In genomic region chr4:137855741-137856341, GRCm38 (mm10) we compare ENCODE assay signal across 12 mouse cellular contexts. TPM values are rescaled to one million over a fixed set of nuclear protein-coding genes. Genes with fewer than 3 reads are reported as not detected.
DNase-seq lines count a peak whose midpoint lies in the region; ATAC-seq and TF ChIP-seq lines count a peak whose summit lies in the region.
"Had no signal": no experiment of that assay in that cellular context is flagged by ENCODE, and none has a peak within 500 bp of the region (broad histone marks: within the 10 kb centered on the region; RNA-seq: fewer than 3 reads in every experiment).

No protein-coding gene starts in this region.

- 0 out of 2 replicates have a peak, but pooled peaks cover 8% of the 10 kb centered on the region for H3K4me1 ChIP-seq in intestine, embryonic 15.5 days (replicated peaks)
- 0 out of 2 replicates have a peak, but pooled peaks cover 9% of the 10 kb centered on the region for H3K4me1 ChIP-seq in intestine, postnatal 0 days (replicated peaks; ENCODE audit: control insufficient read depth, insufficient read depth, low read length)
- H3K4me1 ChIP-seq in intestine, embryonic 16.5 days (ENCODE audit: control insufficient read depth, insufficient read depth, low read length): peaks cover 27% of the 10 kb centered on the region
- H3K4me1 ChIP-seq in testis, adult 2 months (ENCODE audit: control insufficient read depth, insufficient read depth, low read length): no peaks in the 10 kb centered on the region
- H3K4me1 ChIP-seq in forebrain, embryonic 16.5 days (replicated peaks; ENCODE audit: control insufficient read depth, insufficient read depth, low read length): no peaks in the 10 kb centered on the region
- H3K4me1 ChIP-seq: hindbrain, embryonic 15.5 days had no signal

- no peak overlapping the region for H3K27ac ChIP-seq in intestine, embryonic 15.5 days
- H3K27ac ChIP-seq in intestine, postnatal 0 days (ENCODE audit: low read depth, low read length): no peak overlapping the region
- H3K27ac ChIP-seq in intestine, embryonic 16.5 days (ENCODE audit: low read length): peak overlapping the region; percentile 67
- H3K27ac ChIP-seq in testis, adult 2 months (ENCODE audit: control insufficient read depth, insufficient read depth, low read depth, low read length): peak overlapping the region; percentile 60
- no peak overlapping the region for H3K27ac ChIP-seq in forebrain, embryonic 16.5 days (ENCODE audit: low read length)
- H3K27ac ChIP-seq: hindbrain, embryonic 15.5 days had no signal

- no peak overlapping the region; the same call in 1 of the 2 replicates for H3K9ac ChIP-seq in intestine, embryonic 15.5 days
- H3K9ac ChIP-seq in intestine, postnatal 0 days (ENCODE audit: low read depth, low read length): no peak overlapping the region
- 0 out of 2 replicates have a peak overlapping the region, but pooled peaks have one; percentile 39 for H3K9ac ChIP-seq in intestine, embryonic 16.5 days (ENCODE audit: low read depth, low read length)
- no peak overlapping the region for H3K9ac ChIP-seq in forebrain, embryonic 16.5 days (replicated peaks; ENCODE audit: low read depth, low read length)
- H3K9ac ChIP-seq: forebrain, postnatal 0 days; hindbrain, embryonic 15.5 days had no signal

- TF ChIP-seq POLR2A in testis, adult 2 months (IDR thresholded peaks at IDR 0.05; ENCODE audit: control insufficient read depth, low read depth, low read length): 0 out of 2 replicates have a peak, but pooled peaks have one; percentile 17

- no peak for TF ChIP-seq CTCF in intestine, postnatal 0 days (IDR thresholded peaks at IDR 0.05; ENCODE audit: low read depth)
- TF ChIP-seq CTCF in testis, adult 2 months (IDR thresholded peaks at IDR 0.05; ENCODE audit: control insufficient read depth, insufficient read depth, insufficient replicate concordance, low read depth, low read length): no peak

- ATAC-seq in intestine, embryonic 15.5 days: peak; percentile 42; the same call in 1 of the 2 replicates
- ATAC-seq in intestine, postnatal 0 days: no peak
- peak; percentile 47 for ATAC-seq in intestine, embryonic 16.5 days
- no peak for ATAC-seq in forebrain, embryonic 16.5 days
- ATAC-seq: forebrain, postnatal 0 days had no signal

- no peak overlapping the region; the same call in 1 of the 2 replicates for H3K4me2 ChIP-seq in intestine, embryonic 15.5 days (replicated peaks)
- H3K4me2 ChIP-seq in intestine, postnatal 0 days (replicated peaks; ENCODE audit: low read depth): no peak overlapping the region
- no peak overlapping the region for H3K4me2 ChIP-seq in intestine, embryonic 16.5 days (ENCODE audit: low read depth, low read length)
- no peak overlapping the region for H3K4me2 ChIP-seq in forebrain, embryonic 16.5 days (ENCODE audit: low read length)
- H3K4me2 ChIP-seq: hindbrain, embryonic 15.5 days had no signal

- H3K9me3 ChIP-seq in intestine, embryonic 15.5 days: no peaks in the 10 kb centered on the region
- no peaks in the 10 kb centered on the region for H3K9me3 ChIP-seq in intestine, postnatal 0 days (ENCODE audit: control insufficient read depth)
- no peaks in the 10 kb centered on the region for H3K9me3 ChIP-seq in intestine, embryonic 16.5 days (ENCODE audit: control insufficient read depth, low read length)
- H3K9me3 ChIP-seq in forebrain, embryonic 16.5 days (ENCODE audit: control insufficient read depth, low read length): no peaks in the 10 kb centered on the region
- H3K9me3 ChIP-seq: hindbrain, embryonic 15.5 days had no signal

- H3K36me3 ChIP-seq in intestine, embryonic 15.5 days: no peaks in the 10 kb centered on the region
- no peaks in the 10 kb centered on the region; the same call in 1 of the 2 replicates for H3K36me3 ChIP-seq in intestine, postnatal 0 days (ENCODE audit: control insufficient read depth, insufficient read depth)
- H3K36me3 ChIP-seq in intestine, embryonic 16.5 days (ENCODE audit: control insufficient read depth, insufficient read depth, low read length): no peaks in the 10 kb centered on the region
- H3K36me3 ChIP-seq in testis, adult 2 months (ENCODE audit: control insufficient read depth, insufficient read depth, low read length): no peaks in the 10 kb centered on the region
- no peaks in the 10 kb centered on the region for H3K36me3 ChIP-seq in forebrain, embryonic 16.5 days (ENCODE audit: control insufficient read depth, insufficient read depth)
- H3K36me3 ChIP-seq: hindbrain, embryonic 15.5 days had no signal

- no peaks in the 10 kb centered on the region for H3K27me3 ChIP-seq in intestine, embryonic 15.5 days (replicated peaks)
- H3K27me3 ChIP-seq in intestine, postnatal 0 days (replicated peaks; ENCODE audit: control insufficient read depth, insufficient read depth, low read length): no peaks in the 10 kb centered on the region
- no peaks in the 10 kb centered on the region for H3K27me3 ChIP-seq in intestine, embryonic 16.5 days (replicated peaks; ENCODE audit: control insufficient read depth, insufficient read depth, low read length)
- no peaks in the 10 kb centered on the region for H3K27me3 ChIP-seq in testis, adult 2 months (ENCODE audit: control insufficient read depth, insufficient read depth, low read length)
- H3K27me3 ChIP-seq in forebrain, embryonic 16.5 days (replicated peaks; ENCODE audit: control insufficient read depth, insufficient read depth, low read length): no peaks in the 10 kb centered on the region
- H3K27me3 ChIP-seq: hindbrain, embryonic 15.5 days had no signal

- peak; percentile 52 to 70 for DNase-seq in adrenal gland, adult 18-20 months (ENCODE audit: low spot score in 2 of 2)
- DNase-seq in MN1 (ENCODE audit: low spot score): no peak
- no peak for DNase-seq in embryo, embryonic 10 days (ENCODE audit: low spot score)
- DNase-seq: forebrain, postnatal 0 days; left cerebral cortex, postnatal 4 days had no signal

- 57% methylated on average over 9 of the region's 9 CpGs for WGBS in intestine, embryonic 15.5 days
- 47% methylated on average over 9 of the region's 9 CpGs for WGBS in intestine, postnatal 0 days
- 57% methylated on average over 9 of the region's 9 CpGs for WGBS in intestine, embryonic 16.5 days
- 58% methylated on average over 9 of the region's 9 CpGs for WGBS in forebrain, embryonic 16.5 days

- no peak overlapping the region for H3K4me3 ChIP-seq in intestine, embryonic 15.5 days (replicated peaks)
- H3K4me3 ChIP-seq in intestine, postnatal 0 days (ENCODE audit: low read depth, low read length): no peak overlapping the region
- no peak overlapping the region for H3K4me3 ChIP-seq in intestine, embryonic 16.5 days (ENCODE audit: low read length)
- no peak overlapping the region for H3K4me3 ChIP-seq in testis, adult 2 months (ENCODE audit: control insufficient read depth, low read depth, low read length)
- no peak overlapping the region for H3K4me3 ChIP-seq in forebrain, embryonic 16.5 days (replicated peaks; ENCODE audit: low read length)
- H3K4me3 ChIP-seq: hindbrain, embryonic 15.5 days; megakaryocyte, embryonic 14.5 days had no signal

RNA-seq across cellular contexts. Expression of gene Ece1, which starts 6.2 kb away (rescaled TPM):
- 56.0 and 60.1 TPM in 2 replicates for polyA plus RNA-seq in intestine, embryonic 15.5 days (2015; fragmentation: Nextera tagmentation; extraction: Ambion mirVana)
- polyA plus RNA-seq in intestine, postnatal 0 days (2015; fragmentation: Nextera tagmentation; extraction: Ambion mirVana): 44.9 and 49.1 TPM in 2 replicates
- total RNA-seq in adrenal gland, adult 18-20 months (2021): 100 to 1,000 TPM; 210 to 273 TPM
- polyA plus RNA-seq in intestine, embryonic 16.5 days (2015; fragmentation: Nextera tagmentation; extraction: Ambion mirVana): 56.0 and 63.0 TPM in 2 replicates
- polyA plus RNA-seq in testis, adult 2 months (2012; rRNA removed): 4.7 and 6.0 TPM in 2 replicates
- polyA plus RNA-seq in forebrain, embryonic 16.5 days (2015; fragmentation: Nextera tagmentation; extraction: Ambion mirVana): 12.4 and 16.3 TPM in 2 replicates

RNA-seq across cellular contexts. Expression of gene Alpl, which starts 59.7 kb away (rescaled TPM):
- 3.8 and 4.6 TPM in 2 replicates for polyA plus RNA-seq in intestine, embryonic 15.5 days (2015; fragmentation: Nextera tagmentation; extraction: Ambion mirVana)
- polyA plus RNA-seq in intestine, postnatal 0 days (2015; fragmentation: Nextera tagmentation; extraction: Ambion mirVana): 0.72 and 0.73 TPM in 2 replicates
- 10 to 100 TPM in 1 of 2 experiments, 1 to 10 TPM in 1; 6.8 to 99.4 TPM for total RNA-seq in adrenal gland, adult 18-20 months (2021)
- polyA plus RNA-seq in intestine, embryonic 16.5 days (2015; fragmentation: Nextera tagmentation; extraction: Ambion mirVana): 4.3 and 4.7 TPM in 2 replicates
- 7.2 and 8.2 TPM in 2 replicates for polyA plus RNA-seq in testis, adult 2 months (2012; rRNA removed)
- polyA plus RNA-seq in forebrain, embryonic 16.5 days (2015; fragmentation: Nextera tagmentation; extraction: Ambion mirVana): 7.6 and 10.5 TPM in 2 replicates

Comparison
In these comparisons a context has a peak if more than half of its experiments do, and no peak if none do; other contexts are left out.
1. ATAC-seq: peak in intestine, embryonic 15.5 days (single experiment) and intestine, embryonic 16.5 days (single experiment); none in intestine, postnatal 0 days (single experiment) and forebrain, embryonic 16.5 days (single experiment).
2. H3K27ac ChIP-seq: peak in intestine, embryonic 16.5 days (single experiment) and testis, adult 2 months (single experiment); none in intestine, embryonic 15.5 days (single experiment), intestine, postnatal 0 days (single experiment) and forebrain, embryonic 16.5 days (single experiment).
3. DNase-seq: peak in adrenal gland, adult 18-20 months (2 of 2); none in MN1 (single experiment) and embryo, embryonic 10 days (single experiment).